ENCODE assay signal across 15 mouse cellular contexts in genomic region chr17:84048533-84048932, GRCm38 (mm10).
DNase-seq lines count a peak whose midpoint lies in the region; ATAC-seq and TF ChIP-seq lines count a peak whose summit lies in the region.
"Had no signal": no experiment of that assay in that cellular context is flagged by ENCODE, and none has a peak within 500 bp of the region (broad histone marks: within the 10 kb centered on the region; RNA-seq: fewer than 3 reads in every experiment).

No protein-coding gene starts in this region.

- DNase-seq in cerebellum, adult 11-12 months: peak; percentile 9
- DNase-seq in cerebellum, adult 11 months: no peak
- DNase-seq in hindbrain, postnatal 0 days (ENCODE audit: low spot score): peak; percentile 33
- no peak for DNase-seq in midbrain, embryonic 10.5 days (ENCODE audit: low spot score)
- DNase-seq in limb, embryonic 14.5 days (ENCODE audit: low spot score): peak; percentile 56
- DNase-seq: kidney, postnatal 14 days; liver, embryonic 13.5 days; thymus, postnatal 36 days had no signal

- TF ChIP-seq CTCF in hindbrain, postnatal 0 days (IDR thresholded peaks at IDR 0.05; ENCODE audit: low read depth): no peak

- H3K36me3 ChIP-seq in hindbrain, postnatal 0 days (ENCODE audit: insufficient read depth, low read length): no peaks in the 10 kb centered on the region
- H3K36me3 ChIP-seq in hindbrain, embryonic 13.5 days: no peaks in the 10 kb centered on the region
- no peaks in the 10 kb centered on the region for H3K36me3 ChIP-seq in midbrain, embryonic 10.5 days
- no peaks in the 10 kb centered on the region for H3K36me3 ChIP-seq in midbrain, embryonic 16.5 days (ENCODE audit: control insufficient read depth, insufficient read depth, low read length)
- H3K36me3 ChIP-seq in limb, embryonic 14.5 days (ENCODE audit: control insufficient read depth, insufficient read depth, low read length): no peaks in the 10 kb centered on the region
- no peaks in the 10 kb centered on the region for H3K36me3 ChIP-seq in intestine, embryonic 15.5 days
- H3K36me3 ChIP-seq: liver, embryonic 13.5 days had no signal

- no peak overlapping the region for H3K4me3 ChIP-seq in hindbrain, postnatal 0 days (ENCODE audit: low read length)
- no peak overlapping the region for H3K4me3 ChIP-seq in hindbrain, embryonic 13.5 days
- no peak overlapping the region for H3K4me3 ChIP-seq in midbrain, embryonic 10.5 days
- H3K4me3 ChIP-seq in midbrain, embryonic 16.5 days (ENCODE audit: low read depth, low read length): no peak overlapping the region
- no peak overlapping the region for H3K4me3 ChIP-seq in limb, embryonic 14.5 days (replicated peaks; ENCODE audit: low read length)
- no peak overlapping the region for H3K4me3 ChIP-seq in intestine, embryonic 15.5 days (replicated peaks)
- H3K4me3 ChIP-seq: erythroblast, embryonic 14.5 days; left cerebral cortex, adult 2 months; liver, embryonic 13.5 days had no signal

- H3K9me3 ChIP-seq in hindbrain, postnatal 0 days (ENCODE audit: low read length): no peaks in the 10 kb centered on the region
- no peaks in the 10 kb centered on the region for H3K9me3 ChIP-seq in hindbrain, embryonic 13.5 days
- peaks cover 7% of the 10 kb centered on the region; the same call in 1 of the 2 replicates for H3K9me3 ChIP-seq in midbrain, embryonic 10.5 days (replicated peaks)
- H3K9me3 ChIP-seq in midbrain, embryonic 16.5 days (replicated peaks; ENCODE audit: control insufficient read depth, low read length, poor library complexity, severe bottlenecking): no peaks in the 10 kb centered on the region
- H3K9me3 ChIP-seq in limb, embryonic 14.5 days (ENCODE audit: control insufficient read depth, low read length): no peaks in the 10 kb centered on the region; the same call in 1 of the 2 replicates
- H3K9me3 ChIP-seq in intestine, embryonic 15.5 days: no peaks in the 10 kb centered on the region

- H3K27ac ChIP-seq in hindbrain, postnatal 0 days: no peak overlapping the region
- no peak overlapping the region for H3K27ac ChIP-seq in hindbrain, embryonic 13.5 days
- H3K27ac ChIP-seq in midbrain, embryonic 10.5 days (replicated peaks): peak overlapping the region; percentile 49; the same call in 1 of the 2 replicates
- H3K27ac ChIP-seq in midbrain, embryonic 16.5 days (ENCODE audit: low read length): no peak overlapping the region
- no peak overlapping the region for H3K27ac ChIP-seq in limb, embryonic 14.5 days (replicated peaks; ENCODE audit: low read depth, low read length)
- H3K27ac ChIP-seq in intestine, embryonic 15.5 days: no peak overlapping the region
- H3K27ac ChIP-seq: left cerebral cortex, adult 2 months; liver, embryonic 13.5 days had no signal

- TF ChIP-seq POLR2A in limb, embryonic 14.5 days (IDR thresholded peaks at IDR 0.05; ENCODE audit: borderline replicate concordance, extremely low read depth, insufficient read depth, insufficient read length): no peak

- H3K4me1 ChIP-seq in hindbrain, postnatal 0 days (ENCODE audit: insufficient read depth, low read length): no peaks in the 10 kb centered on the region
- H3K4me1 ChIP-seq in hindbrain, embryonic 13.5 days (replicated peaks): peaks cover 8% of the 10 kb centered on the region; the same call in 1 of the 2 replicates
- H3K4me1 ChIP-seq in midbrain, embryonic 10.5 days: peaks cover 5% of the 10 kb centered on the region; the same call in 1 of the 2 replicates
- H3K4me1 ChIP-seq in midbrain, embryonic 16.5 days (ENCODE audit: control insufficient read depth, insufficient read depth, low read length): 0 out of 2 replicates have a peak, but pooled peaks cover 3% of the 10 kb centered on the region
- peaks cover 26% of the 10 kb centered on the region for H3K4me1 ChIP-seq in limb, embryonic 14.5 days (ENCODE audit: control insufficient read depth, insufficient read depth, low read length)
- H3K4me1 ChIP-seq in intestine, embryonic 15.5 days (replicated peaks): peaks cover 25% of the 10 kb centered on the region

- WGBS in hindbrain, postnatal 0 days: 34% methylated on average over 6 of the region's 6 CpGs
- 56% methylated on average over 6 of the region's 6 CpGs for WGBS in hindbrain, embryonic 13.5 days
- 75% methylated on average over 6 of the region's 6 CpGs for WGBS in midbrain, embryonic 10.5 days
- WGBS in midbrain, embryonic 16.5 days: 67% methylated on average over 6 of the region's 6 CpGs
- WGBS in limb, embryonic 14.5 days: 54% methylated on average over 6 of the region's 6 CpGs
- WGBS in intestine, embryonic 15.5 days: 64% methylated on average over 6 of the region's 6 CpGs

- H3K4me2 ChIP-seq in hindbrain, postnatal 0 days (ENCODE audit: low read depth, low read length): no peak overlapping the region
- no peak overlapping the region for H3K4me2 ChIP-seq in hindbrain, embryonic 13.5 days
- no peak overlapping the region for H3K4me2 ChIP-seq in midbrain, embryonic 16.5 days (ENCODE audit: low read length)
- no peak overlapping the region for H3K4me2 ChIP-seq in limb, embryonic 14.5 days (replicated peaks; ENCODE audit: low read depth, low read length, severe bottlenecking)
- no peak overlapping the region for H3K4me2 ChIP-seq in intestine, embryonic 15.5 days (replicated peaks)
- H3K4me2 ChIP-seq: liver, embryonic 13.5 days; midbrain, embryonic 11.5 days had no signal

- ATAC-seq in hindbrain, postnatal 0 days: peak; percentile 15; the same call in 1 of the 2 replicates
- no peak for ATAC-seq in hindbrain, embryonic 13.5 days (ENCODE audit: low FRiP score)
- no peak for ATAC-seq in midbrain, embryonic 16.5 days
- ATAC-seq in limb, embryonic 14.5 days (ENCODE audit: low FRiP score, low read depth): no peak
- ATAC-seq in intestine, embryonic 15.5 days: no peak
- ATAC-seq: activated CD4-positive, CD25-positive, alpha-beta regulatory T cell, adult 4 months had no signal

- no peak overlapping the region for H3K9ac ChIP-seq in hindbrain, postnatal 0 days (replicated peaks; ENCODE audit: low read length)
- no peak overlapping the region for H3K9ac ChIP-seq in hindbrain, embryonic 13.5 days
- H3K9ac ChIP-seq in midbrain, embryonic 16.5 days (ENCODE audit: low read depth, low read length): no peak overlapping the region
- no peak overlapping the region for H3K9ac ChIP-seq in limb, embryonic 14.5 days (ENCODE audit: low read depth, low read length, severe bottlenecking)
- no peak overlapping the region for H3K9ac ChIP-seq in intestine, embryonic 15.5 days
- H3K9ac ChIP-seq: liver, embryonic 13.5 days had no signal

- H3K27me3 ChIP-seq in hindbrain, postnatal 0 days (ENCODE audit: insufficient read depth, low read length): no peaks in the 10 kb centered on the region
- H3K27me3 ChIP-seq in hindbrain, embryonic 13.5 days: no peaks in the 10 kb centered on the region
- H3K27me3 ChIP-seq in midbrain, embryonic 10.5 days (ENCODE audit: low read depth, poor library complexity, severe bottlenecking): no peaks in the 10 kb centered on the region
- no peaks in the 10 kb centered on the region for H3K27me3 ChIP-seq in midbrain, embryonic 16.5 days (ENCODE audit: control insufficient read depth, insufficient read depth, low read depth, low read length)
- no peaks in the 10 kb centered on the region for H3K27me3 ChIP-seq in limb, embryonic 14.5 days (ENCODE audit: control insufficient read depth, insufficient read depth, low read length)
- H3K27me3 ChIP-seq in intestine, embryonic 15.5 days (replicated peaks): no peaks in the 10 kb centered on the region

Comparison
In these comparisons a context has a peak if more than half of its experiments do, and no peak if none do; other contexts are left out.
1. DNase-seq: peak in cerebellum, adult 11-12 months (single experiment), hindbrain, postnatal 0 days (single experiment) and limb, embryonic 14.5 days (single experiment); none in cerebellum, adult 11 months (single experiment) and midbrain, embryonic 10.5 days (single experiment).